Mouse (Mus musculus) C2C12 (cell line): Measurements from ENCODE around the gene Rpl9-ps6.

Experiments
- CTCF ChIP-seq: IDR thresholded peaks from one replicate; pipeline ENCODE4 v1.5.1; 2011; ENCODE audit not compliant: control insufficient read depth, insufficient read depth, insufficient read length
- USF1 ChIP-seq: IDR thresholded peaks from one replicate; pipeline ENCODE4 v1.6.1; 2011; ENCODE audit warnings: low read depth, mild to moderate bottlenecking, control low read depth, moderate library complexity

GRCm38 (mm10) chr19:32419069-32419468 is 47.3 kb downstream of the Rpl9-ps6 start:
- TF ChIP-seq CTCF, result no peak
- TF ChIP-seq USF1, result no peak
